Mouse (Mus musculus): ENCODE data around the gene Atp8a2. TPM values are rescaled to one million over a fixed set of nuclear protein-coding genes. Genes with fewer than 3 reads are reported as not detected.
A peak's percentile ranks its signal among the peaks of the same experiment; 100 is the strongest.

The Atp8a2 gene
- polyA plus RNA-seq, 1 experiment from 2014 or later, result 0.59 TPM

DNA sequence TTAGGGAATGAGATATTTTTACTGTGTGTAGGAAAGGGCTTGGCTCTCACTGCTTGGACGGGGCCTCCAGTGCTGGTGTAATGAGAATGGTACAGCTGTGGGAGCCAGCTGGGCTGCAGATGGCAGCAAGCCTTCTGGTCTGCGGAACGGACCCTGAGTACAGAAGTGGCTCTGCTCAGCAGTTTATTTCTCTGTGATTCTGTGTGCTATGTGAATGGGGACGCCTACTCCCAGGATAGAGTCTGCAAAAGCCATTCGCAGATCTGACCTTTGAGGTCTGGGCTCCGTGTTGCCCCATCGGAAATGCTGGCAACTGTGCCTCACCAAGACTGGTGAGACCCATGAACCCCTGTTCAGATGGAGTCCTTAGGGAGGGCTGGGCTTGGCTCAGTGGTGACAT, 569.2 kb downstream of the Atp8a2 start:
- DNase-seq (ENCODE audit: low spot score) (peak; percentile 64), ATAC-seq (replicated peaks; ENCODE audit: low FRiP score, low read depth) (no peak)
- TF ChIP-seq CTCF (IDR thresholded peaks at IDR 0.05; ENCODE audit: low read depth), result no peak; the same call in 1 of the 2 replicates
- Histone ChIP-seq H3K27me3 (ENCODE audit: insufficient read depth, low read length) (no peaks in the 10 kb centered on the region), H3K36me3 (ENCODE audit: insufficient read depth, low read length) (no peaks in the 10 kb centered on the region), H3K9me3 (replicated peaks; ENCODE audit: low read length) (no peaks in the 10 kb centered on the region), H3K27ac (no peak overlapping the region), H3K4me3 (replicated peaks; ENCODE audit: low read depth, low read length) (peak overlapping the region; percentile 59), H3K4me2 (ENCODE audit: low read length) (peak overlapping the region; percentile 88), H3K9ac (ENCODE audit: low read depth, low read length) (no peak overlapping the region), H3K4me1 (replicated peaks; ENCODE audit: insufficient read depth, low read length) (no peaks in the 10 kb centered on the region)
- 30% methylated on average over 7 of the region's 7 CpGs for WGBS

- 28% methylated on average over 9 of the region's 9 CpGs for WGBS
- H3K4me2 ChIP-seq (ENCODE audit: low read length), result peak overlapping the region; percentile 88
- H3K36me3 ChIP-seq (ENCODE audit: insufficient read depth, low read length), result no peaks in the 10 kb centered on the region
- DNase-seq (ENCODE audit: low spot score) (no peak), ATAC-seq (replicated peaks; ENCODE audit: low FRiP score, low read depth) (no peak)
- H3K9me3 ChIP-seq (replicated peaks; ENCODE audit: low read length), result no peaks in the 10 kb centered on the region
- H3K4me3 ChIP-seq (replicated peaks; ENCODE audit: low read depth, low read length), result peak overlapping the region; percentile 59
- no peak overlapping the region for H3K9ac ChIP-seq (ENCODE audit: low read depth, low read length)
- TF ChIP-seq CTCF (IDR thresholded peaks at IDR 0.05; ENCODE audit: low read depth), result no peak
- no peak overlapping the region for H3K27ac ChIP-seq
- H3K4me1 ChIP-seq (replicated peaks; ENCODE audit: insufficient read depth, low read length), result no peaks in the 10 kb centered on the region
- no peaks in the 10 kb centered on the region for H3K27me3 ChIP-seq (ENCODE audit: insufficient read depth, low read length)
These were observed 569.8 kb downstream of the Atp8a2 start for GRCm38 (mm10) chr14:59627142-59627680.

GRCm38 (mm10) chr14:59626711-59627110, 570.3 kb downstream of the Atp8a2 start:
- H3K9ac ChIP-seq (ENCODE audit: low read depth, low read length), result peak overlapping the region; percentile 55; the same call in 1 of the 2 replicates
- H3K27me3 ChIP-seq (ENCODE audit: insufficient read depth, low read length), result no peaks in the 10 kb centered on the region
- WGBS, result 22% methylated on average over 8 of the region's 8 CpGs
- H3K4me3 ChIP-seq (replicated peaks; ENCODE audit: low read depth, low read length), result peak overlapping the region; percentile 59
- no peaks in the 10 kb centered on the region for H3K9me3 ChIP-seq (replicated peaks; ENCODE audit: low read length)
- no peak for TF ChIP-seq CTCF (IDR thresholded peaks at IDR 0.05; ENCODE audit: low read depth)
- peak overlapping the region; percentile 88 for H3K4me2 ChIP-seq (ENCODE audit: low read length)
- H3K36me3 ChIP-seq (ENCODE audit: insufficient read depth, low read length), result no peaks in the 10 kb centered on the region
- no peak for DNase-seq (ENCODE audit: low spot score)
- ATAC-seq (replicated peaks; ENCODE audit: low FRiP score, low read depth), result no peak
- no peak overlapping the region for H3K27ac ChIP-seq
- no peaks in the 10 kb centered on the region for H3K4me1 ChIP-seq (replicated peaks; ENCODE audit: insufficient read depth, low read length)

DNA sequence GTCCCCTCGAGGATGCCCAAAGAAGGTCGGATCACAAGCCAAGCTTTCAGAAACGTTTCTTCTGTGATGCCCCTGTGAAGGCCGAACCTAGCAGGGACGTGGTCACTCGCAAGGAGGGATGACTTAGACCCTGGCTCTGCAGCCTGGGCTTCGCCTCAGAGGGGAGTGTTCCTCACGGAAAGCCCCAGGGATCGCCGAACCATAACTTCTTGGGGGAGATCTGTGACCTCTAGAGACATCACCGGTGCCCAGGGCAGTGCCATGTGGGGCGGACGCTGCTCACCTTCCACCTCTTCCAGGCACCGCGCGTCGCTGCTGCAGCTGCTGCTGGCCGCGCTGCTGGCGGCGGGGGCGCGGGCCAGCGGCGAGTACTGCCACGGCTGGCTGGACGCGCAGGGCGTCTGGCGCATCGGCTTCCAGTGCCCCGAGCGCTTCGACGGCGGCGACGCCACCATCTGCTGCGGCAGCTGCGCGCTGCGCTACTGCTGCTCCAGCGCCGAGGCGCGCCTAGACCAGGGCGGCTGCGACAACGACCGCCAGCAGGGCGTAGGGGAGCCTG, 571.1 kb downstream of the Atp8a2 start:
- peak overlapping the region; percentile 59 for H3K4me3 ChIP-seq (replicated peaks; ENCODE audit: low read depth, low read length)
- H3K9me3 ChIP-seq (replicated peaks; ENCODE audit: low read length), result no peaks in the 10 kb centered on the region
- WGBS, result under 1% methylated on average over 51 of the region's 51 CpGs
- H3K27ac ChIP-seq, result peak overlapping the region; percentile 69
- peak overlapping the region; percentile 88 for H3K4me2 ChIP-seq (ENCODE audit: low read length)
- H3K4me1 ChIP-seq (replicated peaks; ENCODE audit: insufficient read depth, low read length), result no peaks in the 10 kb centered on the region
- no peaks in the 10 kb centered on the region for H3K36me3 ChIP-seq (ENCODE audit: insufficient read depth, low read length)
- no peaks in the 10 kb centered on the region for H3K27me3 ChIP-seq (ENCODE audit: insufficient read depth, low read length)
- ATAC-seq (replicated peaks; ENCODE audit: low FRiP score, low read depth), result peak; percentile 48
- H3K9ac ChIP-seq (ENCODE audit: low read depth, low read length), result peak overlapping the region; percentile 55
- peak; percentile 65 for DNase-seq (ENCODE audit: low spot score)
- no peak for TF ChIP-seq CTCF (IDR thresholded peaks at IDR 0.05; ENCODE audit: low read depth)

DNA sequence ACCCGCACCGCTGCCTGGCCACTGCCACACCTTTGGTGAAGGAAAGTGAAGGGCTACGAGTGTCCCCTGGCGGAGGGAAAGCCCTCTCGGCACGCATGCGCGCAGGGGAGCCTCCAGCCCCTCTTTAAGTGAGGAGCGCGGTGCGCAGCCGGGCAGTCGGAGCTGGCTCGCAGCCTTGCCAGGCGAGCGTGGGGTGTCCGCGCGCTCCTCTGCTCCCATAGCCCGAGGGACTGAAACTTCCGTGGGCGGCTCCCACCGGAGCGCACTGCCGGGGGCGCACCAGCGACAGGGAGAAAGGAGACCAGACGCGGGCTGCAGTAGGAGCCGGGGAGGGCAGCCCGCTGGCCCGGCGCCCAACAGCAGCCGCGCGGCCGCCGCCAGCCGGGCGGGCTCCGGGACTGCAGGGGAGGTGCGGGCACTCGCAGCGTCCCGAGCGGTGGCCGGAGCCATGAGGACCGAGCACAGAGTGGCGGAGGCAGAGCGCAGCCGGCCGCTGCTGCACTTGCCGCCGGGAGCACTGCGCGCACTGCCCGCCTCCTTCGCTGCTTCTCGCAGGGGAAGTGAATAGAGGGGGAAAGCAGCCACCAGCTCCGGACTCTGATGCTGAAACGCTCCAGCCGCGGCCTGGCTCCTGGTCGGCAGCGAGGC, 571.7 kb downstream of the Atp8a2 start, which contains the start of gene Shisa2:
Gene Shisa2 (plus strand): TSS at position 151 of the 648 bp plus-strand sequence.
- under 1% methylated on average over 57 of the region's 65 CpGs for WGBS
- ATAC-seq (replicated peaks; ENCODE audit: low FRiP score, low read depth), result peak; percentile 80

GRCm38 (mm10) chr14:59624326-59624885, 572.6 kb downstream of the Atp8a2 start:
- TF ChIP-seq CTCF (IDR thresholded peaks at IDR 0.05; ENCODE audit: low read depth), result no peak
- H3K4me1 ChIP-seq (replicated peaks; ENCODE audit: insufficient read depth, low read length), result no peaks in the 10 kb centered on the region
- no peaks in the 10 kb centered on the region for H3K36me3 ChIP-seq (ENCODE audit: insufficient read depth, low read length)
- DNase-seq (ENCODE audit: low spot score), result no peak
- ATAC-seq (replicated peaks; ENCODE audit: low FRiP score, low read depth), result no peak
- no peak overlapping the region for H3K9ac ChIP-seq (ENCODE audit: low read depth, low read length)
- 25% methylated on average over 9 of the region's 9 CpGs for WGBS
- H3K9me3 ChIP-seq (replicated peaks; ENCODE audit: low read length), result no peaks in the 10 kb centered on the region
- H3K27me3 ChIP-seq (ENCODE audit: insufficient read depth, low read length), result no peaks in the 10 kb centered on the region
- no peak overlapping the region for H3K4me3 ChIP-seq (replicated peaks; ENCODE audit: low read depth, low read length)
- peak overlapping the region; percentile 88 for H3K4me2 ChIP-seq (ENCODE audit: low read length)
- H3K27ac ChIP-seq, result no peak overlapping the region

More for the DNA sequence above, 571.7 kb downstream of the Atp8a2 start, which contains the start of gene Shisa2:
- Histone ChIP-seq H3K4me3 (replicated peaks; ENCODE audit: low read depth, low read length) (peak within 1 kb of the TSS; percentile 59), H3K9me3 (replicated peaks; ENCODE audit: low read length) (no peaks in the 10 kb centered on the region), H3K36me3 (ENCODE audit: insufficient read depth, low read length) (no peaks in the 10 kb centered on the region), H3K27ac (peak within 1 kb of the TSS; percentile 69), H3K4me2 (ENCODE audit: low read length) (peak within 1 kb of the TSS; percentile 88), H3K4me1 (replicated peaks; ENCODE audit: insufficient read depth, low read length) (no peaks in the 10 kb centered on the region), H3K9ac (ENCODE audit: low read depth, low read length) (peak within 1 kb of the TSS; percentile 55), H3K27me3 (ENCODE audit: insufficient read depth, low read length) (no peaks in the 10 kb centered on the region)
- peak; percentile 89 for DNase-seq (ENCODE audit: low spot score)
- TF ChIP-seq CTCF (IDR thresholded peaks at IDR 0.05; ENCODE audit: low read depth), result peak; percentile 68

Data from kidney, postnatal 0 days (tissue).